Mouse (Mus musculus): ENCODE results near the gene Susd2.

The Susd2 gene

DNA sequence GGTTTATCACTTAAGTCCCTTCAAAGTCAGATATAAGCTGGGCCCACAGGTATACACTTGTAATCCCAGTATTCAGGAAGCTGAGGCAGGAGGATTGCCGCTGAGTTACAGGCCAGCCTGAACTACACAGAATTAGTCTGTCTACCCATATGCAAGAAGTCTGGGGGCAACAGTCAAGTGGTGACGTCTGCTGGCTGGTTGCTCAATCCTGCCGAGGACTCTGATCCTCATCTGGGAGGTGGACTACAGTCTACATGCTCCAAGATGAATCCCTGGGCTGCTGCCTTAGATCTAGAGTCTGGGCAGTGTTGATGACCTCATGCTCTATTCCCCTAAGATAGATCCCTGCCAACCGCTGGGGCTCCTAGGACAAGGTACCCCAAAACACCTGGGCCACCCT lies 10.2 kb upstream of the Susd2 start:
- no peak for DNase-seq (ENCODE audit: low read depth, low spot score)

DNA sequence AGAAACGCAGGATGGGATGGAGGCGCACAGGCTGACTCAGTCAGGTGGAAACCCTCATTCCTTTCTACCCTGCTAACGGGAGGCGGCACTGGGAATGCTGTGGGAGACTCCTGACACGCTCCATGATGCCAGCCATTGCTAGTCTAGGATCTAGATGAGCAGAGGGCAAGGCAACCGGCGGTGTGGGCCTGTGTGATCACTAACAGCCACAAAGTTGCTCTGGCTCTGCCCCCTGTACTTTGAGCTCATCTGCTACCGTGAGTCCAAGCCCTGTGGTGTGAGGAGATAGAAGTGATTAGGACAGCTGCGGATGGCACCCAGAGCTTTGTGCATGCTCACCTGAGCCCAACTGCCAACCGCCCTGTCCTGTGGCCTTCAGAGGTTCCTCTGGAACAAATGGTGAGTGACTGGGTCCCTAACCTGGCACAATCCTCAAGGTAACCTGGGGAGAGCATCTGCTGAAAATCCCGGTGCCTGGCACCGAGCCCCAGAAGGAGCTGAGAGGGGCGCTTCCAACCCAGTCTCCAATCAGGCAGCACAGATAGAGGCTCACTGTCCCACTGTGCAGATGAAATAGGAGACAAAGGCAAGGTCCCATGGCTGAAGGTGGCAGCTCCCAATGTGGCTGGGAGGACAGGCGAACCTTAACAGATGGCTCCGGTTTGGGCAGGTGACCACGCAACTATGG lies 7.7 kb upstream of the Susd2 start:
- no peak for DNase-seq (ENCODE audit: low read depth, low spot score)

- no peak for DNase-seq (ENCODE audit: low read depth, low spot score)
Measured at GRCm38 (mm10) chr10:75650306-75650902, 6.6 kb upstream of the Susd2 start.

DNA sequence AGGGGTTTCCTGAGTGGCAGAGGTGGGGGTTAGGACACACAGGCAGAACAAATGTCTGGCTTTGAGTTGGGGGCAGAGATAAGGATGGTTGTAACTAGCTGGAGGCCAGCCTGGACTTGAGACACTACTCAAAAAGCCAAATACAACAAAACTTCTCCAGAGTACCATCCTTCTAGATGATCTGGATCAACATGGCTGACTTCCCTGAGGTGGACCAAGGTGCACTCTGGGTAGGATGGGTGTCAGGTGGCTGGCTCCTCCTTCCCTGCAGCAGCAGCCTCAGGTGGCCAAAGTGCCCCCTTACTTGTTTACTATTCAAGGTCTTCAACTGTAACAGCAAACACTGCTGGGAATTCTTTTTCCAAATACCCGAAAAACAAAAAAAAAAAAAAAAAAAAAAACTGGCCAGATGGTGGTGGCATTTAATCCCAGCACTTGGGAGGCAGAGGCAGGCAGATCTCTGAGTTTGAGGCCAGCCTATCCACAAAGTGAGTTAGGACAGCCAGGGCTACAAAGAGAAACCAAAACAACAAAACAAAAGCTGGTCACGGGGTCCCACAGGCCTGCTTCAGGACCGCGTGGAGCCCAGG lies 5.7 kb upstream of the Susd2 start:
- DNase-seq (ENCODE audit: low read depth, low spot score) = no peak

GRCm38 (mm10) chr10:75649001-75649400 lies 5.2 kb upstream of the Susd2 start:
- DNase-seq (ENCODE audit: low read depth, low spot score) = no peak

DNA sequence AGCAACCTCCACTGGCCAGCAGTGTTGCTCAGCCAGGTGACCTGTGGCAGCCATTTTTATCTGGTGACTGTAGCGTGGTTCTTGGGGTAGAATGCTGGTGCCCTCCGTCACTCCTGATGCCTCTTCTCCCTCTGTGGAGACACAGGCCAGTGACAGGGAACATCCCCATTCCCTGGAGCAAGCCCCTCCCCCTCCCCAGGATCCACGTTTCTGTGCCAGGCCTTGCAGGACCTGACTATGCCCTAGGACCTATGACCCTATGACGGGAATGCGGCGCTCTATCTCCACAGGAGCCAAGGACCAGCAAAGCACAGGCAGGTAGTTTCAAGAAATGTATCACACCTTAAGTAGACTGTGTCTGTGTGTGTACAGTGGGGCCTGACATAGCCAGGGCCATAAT lies 4.3 kb upstream of the Susd2 start:
- DNase-seq (ENCODE audit: low read depth, low spot score) = no peak

- DNase-seq (ENCODE audit: low read depth, low spot score) = no peak
Measured at GRCm38 (mm10) chr10:75647362-75647761, 3.6 kb upstream of the Susd2 start.

DNA sequence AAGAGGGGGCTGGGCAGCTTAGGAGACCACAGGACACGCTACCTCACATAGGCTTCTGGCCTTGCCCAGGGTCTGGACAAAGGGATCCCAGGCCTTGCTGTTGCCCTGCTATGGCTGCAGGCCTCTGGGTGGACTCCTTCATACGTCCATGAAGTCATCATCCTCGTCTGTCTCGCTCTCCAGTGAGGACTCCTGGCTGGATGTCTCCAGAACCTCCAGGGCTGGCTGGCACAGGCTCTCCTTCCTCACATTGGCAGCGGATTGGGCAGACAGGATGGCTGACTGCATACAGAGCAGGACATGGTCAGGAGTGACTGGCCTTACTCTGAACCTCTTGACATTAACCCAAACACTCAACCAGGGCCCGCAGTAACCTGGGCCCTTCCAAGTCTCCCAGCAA lies 2.6 kb upstream of the Susd2 start:
- DNase-seq (ENCODE audit: low read depth, low spot score) = no peak

GRCm38 (mm10) chr10:75645616-75646015 lies 1.8 kb upstream of the Susd2 start:
- no peak for DNase-seq (ENCODE audit: low read depth, low spot score)

DNA sequence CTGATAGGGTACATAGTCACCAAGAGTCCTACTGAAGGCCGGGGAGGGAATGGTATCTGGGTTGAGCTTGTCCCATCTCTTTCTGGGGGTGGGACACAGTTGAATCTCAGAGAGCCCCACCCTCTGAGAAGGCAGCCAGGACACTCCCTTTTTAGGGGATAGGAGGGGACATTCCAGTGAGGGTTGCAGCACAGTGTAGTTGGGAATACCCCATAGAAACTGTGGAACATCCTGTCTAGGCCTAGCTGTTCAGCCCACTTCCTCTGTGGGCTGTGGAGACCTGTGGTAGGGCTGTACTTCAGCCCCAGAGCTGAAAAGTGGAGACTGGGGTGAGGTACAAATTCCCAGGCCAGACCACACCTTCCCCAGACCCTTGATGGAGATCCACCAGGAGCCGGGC lies 917 bp downstream of the Susd2 start:
- DNase-seq (ENCODE audit: low read depth, low spot score) = no peak

GRCm38 (mm10) chr10:75642436-75642835 lies 1.4 kb downstream of the Susd2 start:
- no peak for DNase-seq (ENCODE audit: low read depth, low spot score)

- no peak for DNase-seq (ENCODE audit: low read depth, low spot score)
Measured at GRCm38 (mm10) chr10:75641721-75642222, 2.0 kb downstream of the Susd2 start.

DNA sequence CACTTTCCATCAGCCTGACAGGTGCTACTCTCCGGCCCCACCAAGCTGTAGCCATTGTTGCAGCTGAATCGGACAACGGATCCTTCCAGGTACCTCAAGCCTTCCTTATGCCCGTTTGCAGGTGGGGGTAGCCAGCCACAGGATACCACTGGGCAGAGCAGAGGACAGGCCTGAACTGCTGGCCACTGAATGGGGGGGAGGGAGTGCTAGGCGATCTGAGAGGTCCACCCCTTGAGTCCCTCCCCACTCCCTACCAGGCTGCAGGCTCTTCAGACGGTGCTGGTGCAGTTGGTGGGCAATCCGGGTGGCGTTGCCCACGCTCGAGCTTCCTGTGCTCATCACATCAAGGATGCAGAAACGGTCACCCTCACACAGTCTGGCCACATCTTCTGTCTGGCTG lies 6.1 kb downstream of the Susd2 start:
- DNase-seq (ENCODE audit: low read depth, low spot score) = no peak

GRCm38 (mm10) chr10:75636084-75636786 lies 7.6 kb downstream of the Susd2 start:
- DNase-seq (ENCODE audit: low read depth, low spot score) = no peak

DNA sequence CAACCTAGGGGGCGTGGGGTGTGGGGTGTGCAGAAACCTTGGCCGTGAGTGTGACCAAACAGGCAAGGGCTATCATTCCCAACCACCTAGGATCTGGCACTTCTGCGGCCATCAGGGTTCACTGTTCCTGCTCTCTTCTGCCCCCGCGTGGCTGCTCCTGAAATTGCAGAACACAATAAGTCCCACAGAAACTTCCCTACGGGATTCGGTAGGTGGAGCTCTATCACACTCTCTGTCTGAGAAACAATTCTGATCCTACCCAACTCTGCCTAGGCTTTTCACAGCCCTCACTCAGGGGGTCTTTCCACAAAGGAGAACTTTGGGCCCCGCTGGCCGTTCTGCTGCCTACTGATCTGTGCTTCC lies 8.1 kb downstream of the Susd2 start:
- DNase-seq (ENCODE audit: low read depth, low spot score) = peak; percentile 79

- DNase-seq (ENCODE audit: low read depth, low spot score) = no peak
Measured at GRCm38 (mm10) chr10:75635019-75635692, 8.7 kb downstream of the Susd2 start.

DNA sequence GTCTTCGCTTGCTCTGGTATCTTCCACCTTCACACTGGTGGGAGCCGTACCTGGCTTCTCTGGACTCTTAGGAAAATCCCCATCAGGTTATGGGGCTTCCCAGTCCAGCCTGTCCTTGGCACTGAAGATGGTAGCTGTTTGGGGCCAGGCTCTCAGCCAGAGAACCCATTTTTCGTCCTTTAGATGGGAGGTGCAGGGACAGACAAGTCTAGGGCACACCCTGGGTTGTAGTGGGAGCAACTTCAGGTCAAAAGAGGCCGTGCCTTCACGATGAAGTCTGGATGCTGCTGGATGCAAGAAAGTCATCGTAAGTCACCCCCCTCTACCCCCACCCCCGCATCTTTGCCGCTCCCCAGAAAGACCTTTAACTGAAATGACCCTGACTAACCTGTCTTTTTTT lies 9.2 kb downstream of the Susd2 start:
- DNase-seq (ENCODE audit: low read depth, low spot score) = no peak

GRCm38 (mm10) chr10:75633576-75634139 lies 10.2 kb downstream of the Susd2 start:
- DNase-seq (ENCODE audit: low read depth, low spot score) = no peak

DNA sequence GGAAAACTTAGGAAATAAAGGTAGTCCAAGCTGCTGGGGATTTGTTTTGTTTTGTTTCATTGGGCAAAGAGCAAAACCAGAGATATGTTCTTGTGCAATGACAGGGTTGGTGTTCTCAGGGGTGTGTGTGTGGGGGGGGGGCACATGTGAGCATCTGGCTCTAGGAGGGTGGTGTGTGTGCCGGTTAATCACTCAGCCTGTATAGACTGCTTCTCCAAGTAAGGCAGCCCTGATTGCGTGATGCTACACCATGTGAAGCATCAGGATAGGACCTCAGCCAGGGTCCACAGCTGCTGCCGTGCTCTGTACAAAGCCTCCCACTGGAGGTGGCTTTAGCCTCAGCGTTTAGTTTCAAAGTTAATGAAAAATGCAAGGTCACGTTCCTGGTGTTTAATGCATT lies 10.8 kb downstream of the Susd2 start:
- DNase-seq (ENCODE audit: low read depth, low spot score) = no peak

DNA sequence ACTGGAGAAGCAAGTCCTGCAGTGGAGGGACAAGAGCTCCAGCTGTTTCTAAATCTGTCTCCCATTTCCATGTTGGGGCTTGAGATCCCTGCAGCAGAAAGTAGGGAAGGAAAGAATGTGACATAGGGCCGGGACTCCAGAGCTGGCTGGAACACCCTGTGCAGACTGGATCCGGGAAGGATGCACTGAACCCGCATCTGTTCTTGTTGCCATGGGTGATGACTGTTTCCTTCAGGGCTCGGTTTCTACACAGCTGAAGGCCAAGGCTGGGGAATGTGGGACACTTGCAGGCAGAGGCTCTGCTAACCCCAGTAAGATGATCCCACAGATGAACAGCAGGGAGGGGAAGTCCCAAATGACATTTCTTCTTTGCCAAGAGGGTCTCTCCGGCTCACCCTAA lies 11.2 kb downstream of the Susd2 start:
- peak; percentile 5 for DNase-seq (ENCODE audit: low read depth, low spot score)

GRCm38 (mm10) chr10:75627490-75627889 lies 16.3 kb downstream of the Susd2 start:
- DNase-seq (ENCODE audit: low read depth, low spot score) = no peak

GRCm38 (mm10) chr10:75626991-75627390 lies 16.8 kb downstream of the Susd2 start:
- no peak for DNase-seq (ENCODE audit: low read depth, low spot score)

All from forelimb bud, embryonic 11.5 days (tissue).